Mouse (Mus musculus) MEL (cell line): ENCODE results near the gene Spag8.

Source experiments
- CTCF ChIP-seq, 3 experiments: IDR thresholded peaks in 2 of 3; conservative IDR thresholded peaks in 1 of 3; 2 replicates each; pipeline ENCODE4 v1.5.1; 2011 to 2012; ENCODE audit warnings: low read length in 3 of 3, low read depth in 2 of 3, mild to moderate bottlenecking in 2 of 3, improper control_type of control experiment in 1 of 3, inconsistent platforms in 1 of 3, mixed read lengths in 1 of 3, moderate library complexity in 1 of 3; ENCODE audit not compliant: control insufficient read depth in 1 of 3, insufficient read depth in 1 of 3, poor library complexity in 1 of 3, severe bottlenecking in 1 of 3
- E2F4 ChIP-seq: IDR thresholded peaks from 2 replicates; pipeline ENCODE4 v1.6.1; 2011; ENCODE audit warnings: low read depth, low read length, improper control_type of control experiment, borderline replicate concordance
- ELF1 ChIP-seq: IDR thresholded peaks from 2 replicates; pipeline ENCODE4 v1.6.1; 2014; ENCODE audit warnings: low read depth, mild to moderate bottlenecking, inconsistent platforms, low read length, improper control_type of control experiment, moderate library complexity
- EP300 ChIP-seq, 2 experiments: IDR thresholded peaks; 2 replicates each; pipeline ENCODE4 v1.6.1; 2011; ENCODE audit warnings: improper control_type of control experiment in 2 of 2, low read length in 2 of 2, low read depth in 1 of 2, mild to moderate bottlenecking in 1 of 2
- HCFC1 ChIP-seq: IDR thresholded peaks from 2 replicates; pipeline ENCODE4 v1.6.1; 2012; ENCODE audit warnings: low read depth, mild to moderate bottlenecking, inconsistent platforms, low read length, improper control_type of control experiment, moderate library complexity
- JUND ChIP-seq: IDR thresholded peaks from 2 replicates; pipeline ENCODE4 v1.6.1; 2011; ENCODE audit warnings: low read depth, mild to moderate bottlenecking, improper control_type of control experiment, low read length
- MEF2A ChIP-seq: IDR thresholded peaks from 2 replicates; pipeline ENCODE4 v1.6.1; 2014; ENCODE audit warnings: low read depth, mild to moderate bottlenecking, inconsistent platforms, low read length, improper control_type of control experiment; ENCODE audit not compliant: poor library complexity, insufficient replicate concordance, severe bottlenecking; ENCODE audit errors: extremely low read depth
- POLR2A ChIP-seq, 2 experiments: IDR thresholded peaks; 2 replicates each; pipeline ENCODE4 v1.6.1; 2011 to 2012; ENCODE audit warnings: low read length in 2 of 2, mild to moderate bottlenecking in 2 of 2, control low read depth in 1 of 2, improper control_type of control experiment in 1 of 2, low read depth in 1 of 2, moderate library complexity in 1 of 2; ENCODE audit not compliant: control insufficient read depth in 1 of 2, insufficient read depth in 1 of 2, poor library complexity in 1 of 2
- UBTF ChIP-seq: IDR thresholded peaks from 2 replicates; pipeline ENCODE4 v1.6.1; 2012; ENCODE audit warnings: low read depth, mild to moderate bottlenecking, inconsistent platforms, low read length, improper control_type of control experiment, moderate library complexity, borderline replicate concordance; ENCODE audit not compliant: insufficient read depth
- USF2 ChIP-seq, 2 experiments: IDR thresholded peaks; 2 replicates each; pipeline ENCODE4 v1.6.1; 2011 to 2012; ENCODE audit warnings: improper control_type of control experiment in 2 of 2, low read length in 2 of 2, borderline replicate concordance in 1 of 2, inconsistent platforms in 1 of 2, low read depth in 1 of 2, mild to moderate bottlenecking in 1 of 2; ENCODE audit not compliant: insufficient read depth in 1 of 2
- ZKSCAN1 ChIP-seq: IDR thresholded peaks from 2 replicates; pipeline ENCODE4 v1.6.1; 2012; ENCODE audit warnings: low read depth, mild to moderate bottlenecking, inconsistent platforms, low read length, improper control_type of control experiment, moderate library complexity

- no peak for TF ChIP-seq CTCF (IDR thresholded peaks at IDR 0.05 in 2 of 3, conservative IDR thresholded peaks at IDR 0.05 in 1 of 3; ENCODE audit: control insufficient read depth in 1 of 3, insufficient read depth in 1 of 3, low read depth in 2 of 3, low read length in 3 of 3, poor library complexity in 1 of 3, severe bottlenecking in 1 of 3)
- no peak for TF ChIP-seq POLR2A (IDR thresholded peaks at IDR 0.05; ENCODE audit: control insufficient read depth in 1 of 2, insufficient read depth in 1 of 2, low read depth in 1 of 2, low read length in 2 of 2, poor library complexity in 1 of 2)
- TF ChIP-seq USF2 (IDR thresholded peaks at IDR 0.05; ENCODE audit: borderline replicate concordance in 1 of 2, insufficient read depth in 1 of 2, low read depth in 1 of 2, low read length in 2 of 2) = no peak
- TF ChIP-seq UBTF = no peak
- no peak for TF ChIP-seq EP300 (IDR thresholded peaks at IDR 0.05; ENCODE audit: low read depth in 1 of 2, low read length in 2 of 2)
- TF ChIP-seq JUND = no peak
- no peak for TF ChIP-seq MEF2A
- no peak for TF ChIP-seq ELF1
- no peak for TF ChIP-seq ZKSCAN1
- TF ChIP-seq HCFC1 = no peak
- no peak for TF ChIP-seq E2F4
Measured at GRCm38 (mm10) chr4:43673703-43674102, 20.3 kb upstream of the Spag8 start.
